Mouse (Mus musculus) bone marrow macrophage, adult 2 months (primary cell): ENCODE data around the gene Myh10.

Experiments used
- CTCF ChIP-seq: IDR thresholded peaks from 2 replicates; pipeline ENCODE4 v1.5.1; 2012; ENCODE audit warnings: low read depth, mild to moderate bottlenecking, low read length, moderate library complexity
- POLR2A ChIP-seq: IDR thresholded peaks from 2 replicates; pipeline ENCODE4 v1.6.1; 2012; ENCODE audit warnings: mild to moderate bottlenecking, low read depth, low read length, borderline replicate concordance

- TF ChIP-seq CTCF (no peak), POLR2A (no peak)
Observed at GRCm38 (mm10) chr11:68798258-68798657, 106.9 kb downstream of the Myh10 start.
